Mouse (Mus musculus): Measurements from ENCODE around the gene Acer1.

- TF ChIP-seq CTCF (IDR thresholded peaks at IDR 0.05; ENCODE audit: control insufficient read depth, insufficient read depth, low read length) (no peak), POLR2A (IDR thresholded peaks at IDR 0.05; ENCODE audit: borderline replicate concordance, control insufficient read depth, low read depth, low read length) (no peak)
These were observed 18.2 kb upstream of the Acer1 start, which contains the start of gene Pspn for GRCm38 (mm10) chr17:56999968-57000609.
